In genomic region chr1:164135960-164136359, GRCm38 (mm10) we compare ENCODE assay signal across 12 mouse cellular contexts. TPM values are rescaled to one million over a fixed set of nuclear protein-coding genes. Genes with fewer than 3 reads are reported as not detected.
A peak's percentile ranks its signal among the peaks of the same experiment; 100 is the strongest.
DNase-seq lines count a peak whose midpoint lies in the region; ATAC-seq and TF ChIP-seq lines count a peak whose summit lies in the region.
"Had no signal": no experiment of that assay in that cellular context is flagged by ENCODE, and none has a peak within 500 bp of the region (broad histone marks: within the 10 kb centered on the region; RNA-seq: fewer than 3 reads in every experiment).

No protein-coding gene starts in this region.

- no peak overlapping the region for H3K4me2 ChIP-seq in forebrain, embryonic 16.5 days (ENCODE audit: low read length)
- H3K4me2 ChIP-seq: limb, embryonic 12.5 days had no signal

- TF ChIP-seq POLR2A in thymus, adult 2 months (IDR thresholded peaks at IDR 0.05; ENCODE audit: control insufficient read depth, extremely low read depth, insufficient read depth, low read length, poor library complexity), result no peak

- H3K4me1 ChIP-seq in thymus, adult 2 months (replicated peaks; ENCODE audit: control insufficient read depth, insufficient read depth, low read length), result peaks cover 22% of the 10 kb centered on the region
- no peaks in the 10 kb centered on the region for H3K4me1 ChIP-seq in forebrain, embryonic 16.5 days (replicated peaks; ENCODE audit: control insufficient read depth, insufficient read depth, low read length)
- H3K4me1 ChIP-seq in midbrain, embryonic 10.5 days, result no peaks in the 10 kb centered on the region
- H3K4me1 ChIP-seq: embryonic facial prominence, embryonic 10.5 days; limb, embryonic 12.5 days had no signal

- no peaks in the 10 kb centered on the region for H3K36me3 ChIP-seq in macrophage (ENCODE audit: inconsistent target)
- H3K36me3 ChIP-seq in thymus, adult 2 months (ENCODE audit: control insufficient read depth, insufficient read depth, low read length), result no peaks in the 10 kb centered on the region
- H3K36me3 ChIP-seq in forebrain, embryonic 16.5 days (ENCODE audit: control insufficient read depth, insufficient read depth), result no peaks in the 10 kb centered on the region
- H3K36me3 ChIP-seq in midbrain, embryonic 10.5 days, result no peaks in the 10 kb centered on the region
- H3K36me3 ChIP-seq: embryonic facial prominence, embryonic 10.5 days; limb, embryonic 12.5 days had no signal

- intact Hi-C loops in left cerebral cortex, postnatal 10 days (cut with DNase I), result loop anchor here (5.0 kb wide), 2 partner anchors 74 to 129 kb away; partner anchors contain the start of gene Sell

- no peak overlapping the region for H3K9ac ChIP-seq in forebrain, embryonic 16.5 days (replicated peaks; ENCODE audit: low read depth, low read length)
- H3K9ac ChIP-seq: limb, embryonic 12.5 days had no signal

- peak overlapping the region; percentile 76 for H3K27ac ChIP-seq in macrophage
- H3K27ac ChIP-seq in thymus, adult 2 months (ENCODE audit: control insufficient read depth, insufficient read depth, low read length), result no peak overlapping the region; the same call in 1 of the 2 replicates
- no peak overlapping the region for H3K27ac ChIP-seq in forebrain, embryonic 16.5 days (ENCODE audit: low read length)
- H3K27ac ChIP-seq in midbrain, embryonic 10.5 days (replicated peaks), result no peak overlapping the region
- H3K27ac ChIP-seq: embryonic facial prominence, embryonic 10.5 days; limb, embryonic 12.5 days had no signal

- peak; percentile 92 for DNase-seq in induced T-regulatory cell, adult 2 months (ENCODE audit: low read depth)
- peak; percentile 35 for DNase-seq in thymus, adult 2 months
- no peak for DNase-seq in left cerebral cortex, postnatal 10 days (ENCODE audit: extremely low spot score in 1 of 2, low spot score in 2 of 2)
- no peak for DNase-seq in midbrain, embryonic 10.5 days (ENCODE audit: low spot score)
- DNase-seq: kidney, postnatal 10 days had no signal

- no peaks in the 10 kb centered on the region for H3K9me3 ChIP-seq in forebrain, embryonic 16.5 days (ENCODE audit: control insufficient read depth, low read length)
- no peaks in the 10 kb centered on the region for H3K9me3 ChIP-seq in midbrain, embryonic 10.5 days (replicated peaks)
- H3K9me3 ChIP-seq: embryonic facial prominence, embryonic 10.5 days; limb, embryonic 12.5 days had no signal

- no peaks in the 10 kb centered on the region for H3K79me2 ChIP-seq in macrophage (ENCODE audit: inconsistent target)

- H3K27me3 ChIP-seq in thymus, adult 2 months (ENCODE audit: control insufficient read depth, insufficient read depth, low read length), result no peaks in the 10 kb centered on the region
- H3K27me3 ChIP-seq in forebrain, embryonic 16.5 days (replicated peaks; ENCODE audit: control insufficient read depth, insufficient read depth, low read length), result no peaks in the 10 kb centered on the region
- H3K27me3 ChIP-seq in midbrain, embryonic 10.5 days (ENCODE audit: low read depth, poor library complexity, severe bottlenecking), result no peaks in the 10 kb centered on the region
- H3K27me3 ChIP-seq: limb, embryonic 12.5 days had no signal

- ATAC-seq in CD4-positive, CD25-positive, alpha-beta regulatory T cell, adult 4 months, result peak; percentile 73
- no peak for ATAC-seq in forebrain, embryonic 16.5 days
- ATAC-seq: Patski had no signal

- H3K4me3 ChIP-seq in macrophage (ENCODE audit: inconsistent target), result no peak overlapping the region
- no peak overlapping the region for H3K4me3 ChIP-seq in thymus, adult 2 months (ENCODE audit: control insufficient read depth, insufficient read depth, low read length)
- H3K4me3 ChIP-seq in forebrain, embryonic 16.5 days (replicated peaks; ENCODE audit: low read length), result no peak overlapping the region
- H3K4me3 ChIP-seq in midbrain, embryonic 10.5 days, result no peak overlapping the region
- H3K4me3 ChIP-seq: embryonic facial prominence, embryonic 10.5 days; limb, embryonic 12.5 days had no signal

- WGBS in macrophage (ENCODE audit: missing documents), result 7% methylated on average over 11 of the region's 11 CpGs
- 7% methylated on average over 11 of the region's 11 CpGs for WGBS in thymus, adult 2 months
- 80% methylated on average over 11 of the region's 11 CpGs for WGBS in forebrain, embryonic 16.5 days
- WGBS in midbrain, embryonic 10.5 days, result 87% methylated on average over 11 of the region's 11 CpGs

- TF ChIP-seq CTCF in thymus, adult 2 months (IDR thresholded peaks at IDR 0.05; ENCODE audit: borderline replicate concordance, control insufficient read depth, extremely low read depth, insufficient read depth, low read length, poor library complexity), result no peak

RNA-seq across cellular contexts. Expression of gene F5, which starts 15.7 kb away (rescaled TPM):
- under 1 TPM in 1 of 2 experiments, not detected in 1; 0.04 TPM for polyA plus RNA-seq in CD4-positive, CD25-positive, alpha-beta regulatory T cell, adult 4 months (2017; shearing (Covaris generic))
- 1 to 10 TPM in 2 of 26 experiments, under 1 TPM in 18, not detected in 6; 0.07 to 1.5 (median 0.27) TPM for total RNA-seq in macrophage (2018; cell fraction: chromatin; rRNA removed)
- total RNA-seq in macrophage (2018; cell fraction: cytosol; rRNA removed), result under 1 TPM; 0.03 to 0.49 (median 0.17) TPM
- 1 to 10 TPM in 2 of 26 experiments, under 1 TPM in 23, not detected in 1; 0.10 to 1.0 (median 0.38) TPM for total RNA-seq in macrophage (2018; cell fraction: nucleus; rRNA removed)
- 0.12 to 0.55 TPM (median 0.23 TPM) in 3 replicates for polyA plus RNA-seq in macrophage (2018)
- 0.56 and 0.78 TPM in 2 replicates for polyA plus RNA-seq in thymus, adult 2 months (2012; rRNA removed)
- under 1 TPM; 0.43 to 0.63 TPM for total RNA-seq in left cerebral cortex, postnatal 10 days (2021)
- 0.04 and 0.11 TPM in 2 replicates for polyA plus RNA-seq in forebrain, embryonic 16.5 days (2015; fragmentation: Nextera tagmentation; extraction: Ambion mirVana)
- polyA plus RNA-seq in midbrain, embryonic 10.5 days (2016; fragmentation: Nextera tagmentation; extraction: Ambion mirVana), result 0.36 and 0.52 TPM in 2 replicates

RNA-seq across cellular contexts. Expression of gene Selp, which starts 20.9 kb away (rescaled TPM):
- polyA plus RNA-seq in CD4-positive, CD25-positive, alpha-beta regulatory T cell, adult 4 months (2017; shearing (Covaris generic)), result 1 to 10 TPM; 3.8 to 4.1 TPM
- total RNA-seq in macrophage (2018; cell fraction: chromatin; rRNA removed), result 10 to 100 TPM in 1 of 26 experiments, 1 to 10 TPM in 4, under 1 TPM in 4, not detected in 17; 0.25 to 10.2 (median 1.3) TPM
- total RNA-seq in macrophage (2018; cell fraction: cytosol; rRNA removed), result 1 to 10 TPM in 1 of 26 experiments, under 1 TPM in 24, not detected in 1; 0.03 to 3.7 (median 0.18) TPM
- total RNA-seq in macrophage (2018; cell fraction: nucleus; rRNA removed), result 1 to 10 TPM in 7 of 26 experiments, under 1 TPM in 14, not detected in 5; 0.15 to 8.5 (median 0.40) TPM
- polyA plus RNA-seq in macrophage (2018), result 0.11 to 0.69 TPM (median 0.25 TPM) in 3 replicates
- polyA plus RNA-seq in thymus, adult 2 months (2012; rRNA removed), result 1.3 and 2.8 TPM in 2 replicates
- not detected for total RNA-seq in left cerebral cortex, postnatal 10 days (2021)
- 0.19 TPM in 1 of 2 replicates, not detected in the other for polyA plus RNA-seq in forebrain, embryonic 16.5 days (2015; fragmentation: Nextera tagmentation; extraction: Ambion mirVana)
- 0.05 TPM in 1 of 2 replicates, not detected in the other for polyA plus RNA-seq in midbrain, embryonic 10.5 days (2016; fragmentation: Nextera tagmentation; extraction: Ambion mirVana)
- total RNA-seq: midbrain, postnatal 0 days had no signal
- polyA plus RNA-seq: embryonic facial prominence, embryonic 10.5 days; limb, embryonic 12.5 days; midbrain, postnatal 0 days had no signal

Comparison
In these comparisons a context has a peak if more than half of its experiments do, and no peak if none do; other contexts are left out.
1. DNase-seq: peak in induced T-regulatory cell, adult 2 months (single experiment) and thymus, adult 2 months (single experiment); none in left cerebral cortex, postnatal 10 days (0 of 2) and midbrain, embryonic 10.5 days (single experiment).